In genomic region chr1:158581806-158582205, GRCm38 (mm10) we compare ENCODE assay signal across 24 mouse cellular contexts.
DNase-seq lines count a peak whose midpoint lies in the region; ATAC-seq and TF ChIP-seq lines count a peak whose summit lies in the region.
"Had no signal": no experiment of that assay in that cellular context is flagged by ENCODE, and none has a peak within 500 bp of the region (broad histone marks: within the 10 kb centered on the region; RNA-seq: fewer than 3 reads in every experiment).

No protein-coding gene starts in this region.

- no peak overlapping the region for H3K4me3 ChIP-seq in layer of hippocampus, adult 2 months
- no peak overlapping the region for H3K4me3 ChIP-seq in midbrain, embryonic 11.5 days (ENCODE audit: low read depth, low read length)
- H3K4me3 ChIP-seq: forebrain, embryonic 10.5 days; heart, embryonic 10.5 days; hindbrain, embryonic 15.5 days; limb, embryonic 13.5 days; liver, embryonic 12.5 days; midbrain, embryonic 12.5 days had no signal

- DNase-seq in left cerebral cortex, adult 11 months (ENCODE audit: low spot score) = peak; percentile 16
- no peak for DNase-seq in left cerebral cortex, postnatal 4 days
- peak; percentile 56 to 57 for DNase-seq in layer of hippocampus, adult 2 months (ENCODE audit: low spot score in 2 of 2)
- peak; percentile 17 to 51 for DNase-seq in layer of hippocampus, postnatal 14 days (ENCODE audit: low spot score in 2 of 2)
- peak; percentile 28 to 62 for DNase-seq in right cerebral cortex, postnatal 36 days (ENCODE audit: low spot score in 2 of 2)
- DNase-seq in testis, postnatal 14 days (ENCODE audit: low spot score) = no peak
- DNase-seq in midbrain, embryonic 11.5 days (ENCODE audit: low spot score, missing footprints) = no peak
- DNase-seq: adrenal gland, adult 2 months; B cell, adult 2 months; cerebellum, adult 11-12 months; cerebellum, postnatal 10 days; gastrocnemius, postnatal 10 days; kidney, adult 2 months; lung, adult 18-20 months; lung, postnatal 10 days; thymus, postnatal 14 days had no signal

- H3K27me3 ChIP-seq in midbrain, embryonic 11.5 days (ENCODE audit: control insufficient read depth, insufficient read depth, low read length) = no peaks in the 10 kb centered on the region
- H3K27me3 ChIP-seq: hindbrain, embryonic 15.5 days; limb, embryonic 13.5 days; liver, embryonic 12.5 days; midbrain, embryonic 12.5 days had no signal

- no peaks in the 10 kb centered on the region for H3K9me3 ChIP-seq in midbrain, embryonic 11.5 days (ENCODE audit: control insufficient read depth, low read length)
- H3K9me3 ChIP-seq: forebrain, embryonic 10.5 days; heart, embryonic 10.5 days; hindbrain, embryonic 15.5 days; limb, embryonic 13.5 days; liver, embryonic 12.5 days; midbrain, embryonic 12.5 days had no signal

- no peak for TF ChIP-seq CTCF in layer of hippocampus, adult 2 months (conservative IDR thresholded peaks at IDR 0.05)

- no peak overlapping the region for H3K9ac ChIP-seq in midbrain, embryonic 11.5 days (ENCODE audit: low read length)
- H3K9ac ChIP-seq: hindbrain, embryonic 15.5 days; limb, embryonic 13.5 days; liver, embryonic 12.5 days; midbrain, embryonic 12.5 days had no signal

- no peak for ATAC-seq in midbrain, embryonic 11.5 days (ENCODE audit: low FRiP score)
- ATAC-seq: forebrain, embryonic 16.5 days; liver, embryonic 12.5 days had no signal

- H3K27ac ChIP-seq in layer of hippocampus, adult 2 months = no peak overlapping the region; the same call in 1 of the 2 replicates
- H3K27ac ChIP-seq in midbrain, embryonic 11.5 days (ENCODE audit: low read depth, low read length) = no peak overlapping the region
- H3K27ac ChIP-seq: forebrain, embryonic 10.5 days; heart, embryonic 10.5 days; hindbrain, embryonic 15.5 days; kidney, postnatal 0 days; limb, embryonic 13.5 days; liver, embryonic 12.5 days; midbrain, embryonic 12.5 days had no signal

- intact Hi-C loops in left cerebral cortex, postnatal 4 days (cut with DNase I) = no loop called here

- no peaks in the 10 kb centered on the region for H3K36me3 ChIP-seq in midbrain, embryonic 11.5 days (ENCODE audit: control insufficient read depth, insufficient read depth, low read length)
- H3K36me3 ChIP-seq: forebrain, embryonic 10.5 days; heart, embryonic 10.5 days; limb, embryonic 13.5 days; liver, embryonic 12.5 days had no signal

- no peaks in the 10 kb centered on the region for H3K4me1 ChIP-seq in midbrain, embryonic 11.5 days (ENCODE audit: control insufficient read depth, insufficient read depth, low read length)
- H3K4me1 ChIP-seq: forebrain, embryonic 10.5 days; heart, embryonic 10.5 days; hindbrain, embryonic 15.5 days; limb, embryonic 13.5 days; liver, embryonic 12.5 days; midbrain, embryonic 12.5 days had no signal

- no peak overlapping the region for H3K4me2 ChIP-seq in midbrain, embryonic 11.5 days
- H3K4me2 ChIP-seq: hindbrain, embryonic 15.5 days; limb, embryonic 13.5 days; liver, embryonic 12.5 days; midbrain, embryonic 12.5 days had no signal

Comparison
In these comparisons a context has a peak if more than half of its experiments do, and no peak if none do; other contexts are left out.
1. DNase-seq: peak in left cerebral cortex, adult 11 months (single experiment), layer of hippocampus, adult 2 months (2 of 2), layer of hippocampus, postnatal 14 days (2 of 2) and right cerebral cortex, postnatal 36 days (2 of 2); none in left cerebral cortex, postnatal 4 days (single experiment), testis, postnatal 14 days (single experiment) and midbrain, embryonic 11.5 days (single experiment).